Mouse (Mus musculus) cortical plate, adult 2 months (tissue): ENCODE results near the gene Pla2g15.

ENCODE experiments used
- CTCF ChIP-seq: fragments of 200-500 bp; IDR thresholded peaks from 2 replicates; pipeline ENCODE4 v1.5.1; 2011; ENCODE audit warnings: mild to moderate bottlenecking, control low read depth, low read length; ENCODE audit not compliant: insufficient read depth; ENCODE audit errors: extremely low read depth
- POLR2A ChIP-seq: fragments of 200-500 bp; IDR thresholded peaks from 2 replicates; pipeline ENCODE4 v1.6.1; 2011; ENCODE audit warnings: mild to moderate bottlenecking, low read length, control low read depth; ENCODE audit not compliant: insufficient read depth; ENCODE audit errors: extremely low read depth

- no peak for TF ChIP-seq CTCF
- no peak for TF ChIP-seq POLR2A
These were observed 42.1 kb upstream of the Pla2g15 start for GRCm38 (mm10) chr8:106108080-106108479.
